Mouse (Mus musculus) hindbrain, postnatal 0 days (tissue): ENCODE results near the gene Mcl1. TPM values are rescaled to one million over a fixed set of nuclear protein-coding genes. Genes with fewer than 3 reads are reported as not detected.

ENCODE experiments used
- ATAC-seq: fragments of 200-750 bp; cut with Nextera tagmentation; 2 replicates; pipeline ENCODE4 v1.8.0; 2017; ENCODE audit warnings: mild to moderate bottlenecking, moderate TSS enrichment, moderate library complexity
- DNase-seq: peaks from one replicate; pipeline ENCODE4 v3.0.0-alpha.2; 2015; ENCODE audit warnings: low spot score
- H3K27ac ChIP-seq: fragments of 300-500 bp; sonication (generic); 2 replicates; pipeline ENCODE4 v1.5.1; 2014; ENCODE audit warnings: mild to moderate bottlenecking
- H3K27me3 ChIP-seq: fragments of 300-500 bp; sonication (generic); 2 replicates; pipeline ENCODE4 v1.6.1; 2014; ENCODE audit warnings: low read length, mixed read lengths; ENCODE audit not compliant: insufficient read depth
- H3K36me3 ChIP-seq: fragments of 300-500 bp; sonication (generic); 2 replicates; pipeline ENCODE4 v1.6.1; 2014; ENCODE audit warnings: low read length, mixed read lengths; ENCODE audit not compliant: insufficient read depth
- H3K4me1 ChIP-seq: fragments of 300-500 bp; sonication (generic); 2 replicates; pipeline ENCODE4 v1.6.1; 2014; ENCODE audit warnings: antibody characterized with exemption, low read length, mixed read lengths; ENCODE audit not compliant: insufficient read depth
- H3K4me2 ChIP-seq: fragments of 300-500 bp; sonication (generic); 2 replicates; pipeline ENCODE4 v1.6.1; 2014; ENCODE audit warnings: low read depth, mild to moderate bottlenecking, low read length, moderate library complexity, mixed read lengths
- H3K4me3 ChIP-seq: fragments of 300-500 bp; sonication (generic); 2 replicates; pipeline ENCODE4 v1.5.1; 2014; ENCODE audit warnings: low read length
- H3K9ac ChIP-seq: fragments of 300-500 bp; sonication (generic); replicated peaks from 2 replicates; pipeline ENCODE4 v1.6.1; 2014; ENCODE audit warnings: mild to moderate bottlenecking, low read length, moderate library complexity, mixed read lengths
- H3K9me3 ChIP-seq: fragments of 300-500 bp; sonication (generic); 2 replicates; pipeline ENCODE4 v1.6.1; 2016; ENCODE audit warnings: low read length, mixed read lengths
- CTCF ChIP-seq: IDR thresholded peaks from 2 replicates; pipeline ENCODE4 v1.5.1; 2016; ENCODE audit warnings: antibody characterized with exemption, control low read depth, low read depth
- WGBS: fragments of 180-500 bp; shearing (Covaris S2); extraction: QIAGEN DNeasy Blood & Tissue Kit; methylation state at CpG from one replicate; pipeline ENCODE4 v1.1.7; 2014; 5-methylcytosine and 5-hydroxymethylcytosine counted together
- polyA plus RNA-seq: library from polyadenylated mRNA; unstranded; fragments of >200 nt; fragmentation: Nextera tagmentation; extraction: Ambion mirVana; gene quantifications from 2 replicates; pipeline ENCODE4 v1.2.1, GENCODE M21; 2015
- total RNA-seq: library from RNA; depleted of rRNA; stranded (reverse); fragments of >200 nt; gene quantifications from 2 replicates; pipeline ENCODE4 v1.2.3, GENCODE M21; 2014

Mcl1 gene
- total and polyA plus RNA-seq, 2 experiments from 2014 or later = 41.5 to 110 TPM

- Histone ChIP-seq H3K4me1 (peaks cover 11% of the 10 kb centered on the region), H3K9me3 (no peaks in the 10 kb centered on the region), H3K27ac (no peak overlapping the region), H3K9ac (no peak overlapping the region), H3K36me3 (no peaks in the 10 kb centered on the region), H3K27me3 (no peaks in the 10 kb centered on the region), H3K4me2 (no peak overlapping the region), H3K4me3 (no peak overlapping the region)
- peak; percentile 37 for DNase-seq
- 35% methylated on average over 6 of the region's 6 CpGs for WGBS
- ATAC-seq = peak; percentile 14; the same call in 1 of the 2 replicates
- no peak for TF ChIP-seq CTCF
These were observed 41.7 kb downstream of the Mcl1 start for GRCm38 (mm10) chr3:95700233-95700681.

GRCm38 (mm10) chr3:95701085-95701484 lies 42.5 kb downstream of the Mcl1 start:
- ATAC-seq = no peak
- H3K9ac ChIP-seq = no peak overlapping the region
- WGBS = 79% methylated on average over 2 of the region's 2 CpGs

GRCm38 (mm10) chr3:95701877-95702540 lies 43.4 kb downstream of the Mcl1 start:
- peak; percentile 35 for TF ChIP-seq CTCF
- Histone ChIP-seq H3K4me2 (peak overlapping the region; percentile 51), H3K27me3 (no peaks in the 10 kb centered on the region), H3K36me3 (no peaks in the 10 kb centered on the region), H3K27ac (peak overlapping the region; percentile 36; the same call in 1 of the 2 replicates), H3K4me1 (peaks cover 11% of the 10 kb centered on the region), H3K9me3 (no peaks in the 10 kb centered on the region), H3K4me3 (peak overlapping the region; percentile 21), H3K9ac (peak overlapping the region; percentile 43; the same call in 1 of the 2 replicates)
- DNase-seq (peak; percentile 66), ATAC-seq (peak; percentile 90)
- WGBS = 4% methylated on average over 24 of the region's 24 CpGs

More at GRCm38 (mm10) chr3:95701085-95701484, 42.5 kb downstream of the Mcl1 start:
- Histone ChIP-seq H3K4me1 (peaks cover 11% of the 10 kb centered on the region), H3K36me3 (no peaks in the 10 kb centered on the region), H3K4me3 (no peak overlapping the region), H3K4me2 (no peak overlapping the region), H3K27me3 (no peaks in the 10 kb centered on the region), H3K9me3 (no peaks in the 10 kb centered on the region), H3K27ac (no peak overlapping the region)
- no peak for DNase-seq
- TF ChIP-seq CTCF = no peak

GRCm38 (mm10) chr3:95703276-95703675 lies 44.7 kb downstream of the Mcl1 start:
- Histone ChIP-seq H3K27ac (no peak overlapping the region), H3K4me3 (no peak overlapping the region), H3K27me3 (no peaks in the 10 kb centered on the region), H3K36me3 (no peaks in the 10 kb centered on the region), H3K9me3 (no peaks in the 10 kb centered on the region), H3K4me1 (peaks cover 11% of the 10 kb centered on the region), H3K9ac (no peak overlapping the region), H3K4me2 (no peak overlapping the region)
- WGBS = 91% methylated on average over 3 of the region's 3 CpGs
- no peak for TF ChIP-seq CTCF
- ATAC-seq (no peak), DNase-seq (no peak)

GRCm38 (mm10) chr3:95704612-95705011 lies 46.0 kb downstream of the Mcl1 start:
- Histone ChIP-seq H3K4me1 (peaks cover 11% of the 10 kb centered on the region), H3K4me2 (no peak overlapping the region), H3K27ac (no peak overlapping the region), H3K4me3 (no peak overlapping the region), H3K9me3 (no peaks in the 10 kb centered on the region), H3K9ac (no peak overlapping the region), H3K27me3 (no peaks in the 10 kb centered on the region), H3K36me3 (no peaks in the 10 kb centered on the region)
- ATAC-seq (no peak), DNase-seq (no peak)
- 90% methylated on average over 4 of the region's 4 CpGs for WGBS
- TF ChIP-seq CTCF = no peak

GRCm38 (mm10) chr3:95706273-95706672 lies 47.7 kb downstream of the Mcl1 start:
- no peaks in the 10 kb centered on the region for H3K9me3 ChIP-seq
- no peaks in the 10 kb centered on the region for H3K27me3 ChIP-seq
- H3K4me2 ChIP-seq = no peak overlapping the region
- WGBS = 89% methylated on average over 4 of the region's 4 CpGs
- H3K36me3 ChIP-seq = no peaks in the 10 kb centered on the region
- no peak for TF ChIP-seq CTCF
- H3K27ac ChIP-seq = no peak overlapping the region
- no peak overlapping the region for H3K9ac ChIP-seq
- ATAC-seq = no peak
- no peak overlapping the region for H3K4me3 ChIP-seq
- DNase-seq = no peak
- H3K4me1 ChIP-seq = peaks cover 8% of the 10 kb centered on the region

GRCm38 (mm10) chr3:95707497-95707896 lies 48.9 kb downstream of the Mcl1 start:
- Histone ChIP-seq H3K4me1 (no peaks in the 10 kb centered on the region), H3K27me3 (no peaks in the 10 kb centered on the region), H3K4me2 (no peak overlapping the region), H3K36me3 (no peaks in the 10 kb centered on the region), H3K9ac (no peak overlapping the region), H3K27ac (no peak overlapping the region), H3K4me3 (no peak overlapping the region), H3K9me3 (no peaks in the 10 kb centered on the region)
- DNase-seq = no peak
- WGBS = 87% methylated on average over 7 of the region's 7 CpGs
- TF ChIP-seq CTCF = no peak
- no peak for ATAC-seq
